Mouse (Mus musculus) hindbrain, embryonic 11.5 days (tissue): ENCODE data around the gene Gm9774. TPM values are rescaled to one million over a fixed set of nuclear protein-coding genes. Genes with fewer than 3 reads are reported as not detected.

ENCODE experiments used
- ATAC-seq: fragments of 200-750 bp; cut with Nextera tagmentation; 2 replicates; pipeline ENCODE4 v1.8.0; 2017; ENCODE audit warnings: mild to moderate bottlenecking, moderate TSS enrichment, moderate library complexity; ENCODE audit not compliant: low FRiP score
- DNase-seq: peaks from one replicate; pipeline ENCODE4 v3.0.0-alpha.2; 2015; ENCODE audit warnings: low spot score
- H3K27ac ChIP-seq: fragments of 300-500 bp; sonication (generic); 2 replicates; pipeline ENCODE4 v1.5.1; 2014; ENCODE audit warnings: mild to moderate bottlenecking, low read depth, low read length
- H3K27me3 ChIP-seq: fragments of 300-500 bp; sonication (generic); 2 replicates; pipeline ENCODE4 v1.6.1; 2014; ENCODE audit warnings: mild to moderate bottlenecking, low read length, moderate library complexity, mixed read lengths; ENCODE audit not compliant: control insufficient read depth, insufficient read depth
- H3K36me3 ChIP-seq: fragments of 300-500 bp; sonication (generic); 2 replicates; pipeline ENCODE4 v1.6.1; 2014; ENCODE audit warnings: mild to moderate bottlenecking, low read length, moderate library complexity, mixed read lengths; ENCODE audit not compliant: control insufficient read depth, insufficient read depth
- H3K4me1 ChIP-seq: fragments of 300-500 bp; sonication (generic); replicated peaks from 2 replicates; pipeline ENCODE4 v1.6.1; 2014; ENCODE audit warnings: low read length, mixed read lengths; ENCODE audit not compliant: control insufficient read depth, insufficient read depth
- H3K4me2 ChIP-seq: fragments of 300-500 bp; sonication (generic); replicated peaks from 2 replicates; pipeline ENCODE4 v1.6.1; 2014; ENCODE audit warnings: mild to moderate bottlenecking, low read depth, low read length
- H3K4me3 ChIP-seq: fragments of 300-500 bp; sonication (generic); 2 replicates; pipeline ENCODE4 v1.5.1; 2014; ENCODE audit warnings: low read depth, low read length
- H3K9ac ChIP-seq: fragments of 300-500 bp; sonication (generic); 2 replicates; pipeline ENCODE4 v1.6.1; 2014; ENCODE audit warnings: low read depth, low read length
- H3K9me3 ChIP-seq: fragments of 300-500 bp; sonication (generic); 2 replicates; pipeline ENCODE4 v1.6.1; 2016; ENCODE audit warnings: low read length; ENCODE audit not compliant: control insufficient read depth
- whole genome bisulfite sequencing: fragments of 180-500 bp; shearing (Covaris S2); extraction: QIAGEN DNeasy Blood & Tissue Kit; methylation state at CpG from one replicate; pipeline ENCODE4 v1.1.7; 2014; 5-methylcytosine and 5-hydroxymethylcytosine counted together
- polyA plus RNA-seq: library from polyadenylated mRNA; unstranded; fragments of >200 nt; fragmentation: Nextera tagmentation; extraction: Ambion mirVana; gene quantifications from 2 replicates; pipeline ENCODE4 v1.2.1, GENCODE M21; 2014

Gm9774 gene
- polyA plus RNA-seq, result 5.6 and 5.9 TPM in 2 replicates

GRCm38 (mm10) chr3:92429323-92429722 is at the start of gene Gm9774:
Gm9774 (minus strand) TSS chr3:92429423.
- DNase-seq, result no peak
- H3K9ac ChIP-seq, result no peak within 1 kb of the TSS
- no peak within 1 kb of the TSS for H3K4me3 ChIP-seq
- H3K36me3 ChIP-seq, result no peaks in the 10 kb centered on the region
- no peaks in the 10 kb centered on the region for H3K27me3 ChIP-seq
- 88% methylated on average over 6 of the region's 6 CpGs for WGBS
- no peak within 1 kb of the TSS for H3K27ac ChIP-seq
- H3K4me1 ChIP-seq, result no peaks in the 10 kb centered on the region
- H3K9me3 ChIP-seq, result no peaks in the 10 kb centered on the region
- H3K4me2 ChIP-seq, result no peak within 1 kb of the TSS
- no peak for ATAC-seq

DNA sequence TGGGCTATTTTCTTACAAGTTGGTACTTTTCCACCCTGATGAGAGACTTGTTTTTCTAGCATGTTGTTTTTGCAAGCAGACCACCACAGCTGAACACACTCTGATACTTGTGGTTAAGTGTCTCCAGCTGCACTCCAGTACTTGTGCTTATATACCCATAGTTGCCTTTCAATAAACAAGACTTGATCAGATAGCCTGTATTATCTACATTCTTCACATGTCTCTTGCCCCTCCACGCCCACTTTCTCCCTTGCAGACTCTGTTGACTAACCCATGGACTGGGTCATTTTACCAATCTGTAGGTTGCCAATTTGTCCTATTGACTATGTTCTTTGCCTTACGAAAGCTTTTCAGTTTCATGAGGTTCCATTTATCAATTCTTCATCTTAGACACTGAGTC is 40.9 kb upstream of the Gm9774 start:
- no peak for ATAC-seq
- Histone ChIP-seq H3K9ac (no peak overlapping the region), H3K4me1 (no peaks in the 10 kb centered on the region), H3K4me2 (no peak overlapping the region), H3K27me3 (no peaks in the 10 kb centered on the region), H3K4me3 (no peak overlapping the region), H3K9me3 (no peaks in the 10 kb centered on the region), H3K36me3 (no peaks in the 10 kb centered on the region), H3K27ac (no peak overlapping the region)
- DNase-seq, result no peak
- WGBS, result 81% methylated on average over 2 of the region's 2 CpGs

DNA sequence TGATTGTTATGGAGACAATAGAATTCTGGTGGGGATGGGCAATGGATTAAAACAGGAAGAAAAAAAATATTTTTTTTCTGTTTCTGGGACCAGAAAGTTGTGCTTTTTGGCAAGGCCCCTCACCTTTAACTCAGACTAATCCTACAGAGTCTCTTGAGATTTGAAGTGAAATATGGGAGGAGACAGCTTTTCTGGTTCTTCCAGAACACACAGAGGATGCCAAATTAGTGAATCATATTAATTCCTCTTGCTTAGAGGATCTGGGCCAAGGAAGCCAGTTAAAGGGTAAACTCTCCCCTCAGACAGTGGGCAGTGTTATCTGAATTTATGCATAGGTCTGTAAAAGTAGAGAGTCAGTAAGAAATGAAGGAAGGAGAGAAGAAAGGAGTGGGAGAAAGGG is 38.2 kb upstream of the Gm9774 start:
- H3K4me3 ChIP-seq, result no peak overlapping the region
- no peak overlapping the region for H3K4me2 ChIP-seq
- DNase-seq, result no peak
- no peak for ATAC-seq
- H3K36me3 ChIP-seq, result no peaks in the 10 kb centered on the region
- no peak overlapping the region for H3K9ac ChIP-seq
- no peaks in the 10 kb centered on the region for H3K9me3 ChIP-seq
- no peaks in the 10 kb centered on the region for H3K4me1 ChIP-seq
- H3K27ac ChIP-seq, result no peak overlapping the region
- H3K27me3 ChIP-seq, result no peaks in the 10 kb centered on the region

DNA sequence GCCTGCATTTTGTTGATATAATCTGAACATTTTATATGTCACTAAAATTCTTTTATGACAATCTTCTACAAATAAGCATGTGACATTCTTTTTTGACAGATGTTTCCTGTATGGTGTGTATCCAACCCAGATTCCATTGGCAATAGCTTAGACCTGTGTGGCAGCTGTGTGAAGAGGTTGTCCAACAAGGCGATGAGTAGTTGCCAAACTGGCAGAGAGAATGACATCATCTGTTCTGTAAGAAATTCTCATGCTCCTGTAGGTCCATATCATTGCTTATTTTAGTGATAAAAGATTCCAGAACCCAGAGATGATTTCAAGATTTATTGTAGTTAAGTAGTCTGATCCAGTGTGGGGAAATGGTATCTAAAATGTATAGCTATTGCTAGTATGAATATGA is 37.4 kb upstream of the Gm9774 start:
- ATAC-seq (no peak), DNase-seq (no peak)
- H3K4me2 ChIP-seq, result no peak overlapping the region
- H3K27ac ChIP-seq, result no peak overlapping the region
- no peaks in the 10 kb centered on the region for H3K36me3 ChIP-seq
- H3K4me1 ChIP-seq, result no peaks in the 10 kb centered on the region
- no peak overlapping the region for H3K4me3 ChIP-seq
- WGBS, result 88% methylated on average over 1 of the region's 1 CpGs
- no peaks in the 10 kb centered on the region for H3K9me3 ChIP-seq
- H3K9ac ChIP-seq, result no peak overlapping the region
- no peaks in the 10 kb centered on the region for H3K27me3 ChIP-seq

- H3K36me3 ChIP-seq, result no peaks in the 10 kb centered on the region
- H3K27me3 ChIP-seq, result no peaks in the 10 kb centered on the region
- no peak within 1 kb of the TSS for H3K4me3 ChIP-seq
- no peak within 1 kb of the TSS for H3K4me2 ChIP-seq
- no peaks in the 10 kb centered on the region for H3K4me1 ChIP-seq
- H3K9me3 ChIP-seq, result no peaks in the 10 kb centered on the region
- H3K9ac ChIP-seq, result no peak within 1 kb of the TSS
- DNase-seq, result no peak
- no peak within 1 kb of the TSS for H3K27ac ChIP-seq
- no peak for ATAC-seq
- WGBS, result 70% methylated on average over 2 of the region's 2 CpGs
Observed at GRCm38 (mm10) chr3:92458620-92459019, 29.4 kb upstream of the Gm9774 start, which contains the start of gene Sprr3. Sprr3 (minus strand) TSS chr3:92458720.

DNA sequence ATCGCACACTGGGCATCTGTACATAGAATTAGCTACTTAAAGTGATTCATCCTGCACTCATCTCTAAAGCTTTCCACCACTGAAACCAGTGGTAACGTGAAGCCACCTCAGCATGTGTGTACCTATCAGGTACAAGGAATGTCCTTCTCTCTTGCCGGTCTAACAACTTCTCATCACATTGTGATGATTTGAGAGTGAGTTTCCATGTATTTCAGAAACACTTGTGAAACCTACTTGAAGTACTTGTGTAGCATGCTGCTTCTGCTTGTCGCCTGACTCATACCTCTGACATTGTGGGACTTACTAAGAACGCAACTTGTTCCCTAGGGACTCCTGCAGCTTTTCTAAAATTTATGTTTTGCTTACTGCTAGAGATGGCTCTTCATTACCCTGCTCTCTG is 25.9 kb upstream of the Gm9774 start:
- no peaks in the 10 kb centered on the region for H3K4me1 ChIP-seq
- H3K4me3 ChIP-seq, result no peak overlapping the region
- H3K27ac ChIP-seq, result no peak overlapping the region
- H3K9ac ChIP-seq, result no peak overlapping the region
- ATAC-seq (no peak), DNase-seq (no peak)
- H3K9me3 ChIP-seq, result no peaks in the 10 kb centered on the region
- no peaks in the 10 kb centered on the region for H3K27me3 ChIP-seq
- no peaks in the 10 kb centered on the region for H3K36me3 ChIP-seq
- 86% methylated on average over 5 of the region's 5 CpGs for WGBS
- no peak overlapping the region for H3K4me2 ChIP-seq

DNA sequence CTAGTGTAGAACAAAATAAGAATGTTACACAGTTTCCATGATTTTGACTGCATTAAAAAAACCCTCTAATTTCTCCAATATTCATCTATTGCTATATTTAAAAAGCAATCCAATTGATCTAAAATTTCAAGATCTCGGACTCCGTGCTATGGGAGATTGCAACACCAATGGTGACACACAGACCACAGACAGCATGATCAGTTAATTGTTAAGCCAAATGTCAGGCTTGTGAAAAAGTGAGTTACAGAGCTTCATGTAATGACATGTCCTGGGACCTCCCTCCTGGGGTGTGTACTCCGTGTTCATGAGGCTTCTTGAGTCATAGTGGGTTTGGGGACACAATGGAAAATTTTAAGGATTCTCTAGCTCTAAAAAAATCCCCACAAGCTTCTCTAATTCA is 11.0 kb upstream of the Gm9774 start:
- ATAC-seq (no peak), DNase-seq (no peak)
- Histone ChIP-seq H3K9ac (no peak overlapping the region), H3K4me2 (no peak overlapping the region), H3K27ac (no peak overlapping the region), H3K27me3 (no peaks in the 10 kb centered on the region), H3K36me3 (no peaks in the 10 kb centered on the region), H3K9me3 (no peaks in the 10 kb centered on the region), H3K4me1 (no peaks in the 10 kb centered on the region), H3K4me3 (no peak overlapping the region)
- 90% methylated on average over 3 of the region's 3 CpGs for WGBS

GRCm38 (mm10) chr3:92438689-92439088 is 9.5 kb upstream of the Gm9774 start, which contains the start of gene Sprr1b:
Sprr1b (minus strand) TSS chr3:92438789.
- ATAC-seq, result no peak

DNA sequence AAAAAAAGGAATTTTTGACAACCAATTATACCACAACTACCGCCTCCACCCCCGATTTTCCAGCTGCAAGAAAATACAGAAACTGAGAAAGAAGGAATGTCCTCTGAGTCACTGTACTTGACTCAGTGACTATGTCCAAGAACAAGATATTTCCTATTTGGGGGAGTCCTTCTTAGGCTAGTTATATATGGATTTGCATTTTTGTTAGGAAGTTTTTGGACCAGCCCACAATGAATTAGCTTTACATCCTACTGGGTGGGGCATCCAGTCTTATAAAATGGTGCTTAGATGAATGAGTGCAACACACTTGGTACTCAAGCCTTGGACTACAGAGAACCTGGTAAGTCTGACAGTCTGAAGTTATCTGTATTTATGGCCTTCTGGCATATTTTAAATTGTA is 3.1 kb upstream of the Gm9774 start, which contains the start of gene Sprr2k:
Sprr2k (plus strand) TSS at position 301 of the 400 bp plus-strand sequence.
- Histone ChIP-seq H3K36me3 (no peaks in the 10 kb centered on the region), H3K9me3 (no peaks in the 10 kb centered on the region), H3K27me3 (no peaks in the 10 kb centered on the region), H3K9ac (no peak within 1 kb of the TSS), H3K27ac (no peak within 1 kb of the TSS), H3K4me3 (no peak within 1 kb of the TSS), H3K4me1 (no peaks in the 10 kb centered on the region), H3K4me2 (no peak within 1 kb of the TSS)
- ATAC-seq (no peak), DNase-seq (no peak)
- 93% methylated on average over 2 of the region's 2 CpGs for WGBS

More at GRCm38 (mm10) chr3:92438689-92439088, 9.5 kb upstream of the Gm9774 start, which contains the start of gene Sprr1b:
- no peak for DNase-seq
- no peak within 1 kb of the TSS for H3K27ac ChIP-seq
- H3K4me3 ChIP-seq, result no peak within 1 kb of the TSS
- WGBS, result 93% methylated on average over 3 of the region's 3 CpGs
- no peaks in the 10 kb centered on the region for H3K36me3 ChIP-seq
- H3K4me2 ChIP-seq, result no peak within 1 kb of the TSS
- H3K27me3 ChIP-seq, result no peaks in the 10 kb centered on the region
- H3K4me1 ChIP-seq, result no peaks in the 10 kb centered on the region
- H3K9me3 ChIP-seq, result no peaks in the 10 kb centered on the region
- no peak within 1 kb of the TSS for H3K9ac ChIP-seq
